Mouse (Mus musculus) E14TG2a.4 (cell line): ENCODE data around the gene Dnal4.

Experiments
- H3K27me3 ChIP-seq: 2 replicates; pipeline ENCODE4 v1.6.1; 2014; ENCODE audit warnings: low read length, control low read depth; ENCODE audit not compliant: insufficient read depth
- H3K36me3 ChIP-seq: 2 replicates; pipeline ENCODE4 v1.6.1; 2014; ENCODE audit warnings: low read length, control low read depth; ENCODE audit not compliant: insufficient read depth
- H3K4me1 ChIP-seq: replicated peaks from 2 replicates; pipeline ENCODE4 v1.6.1; 2014; ENCODE audit warnings: low read depth, low read length, control low read depth
- H3K4me3 ChIP-seq: replicated peaks from 2 replicates; pipeline ENCODE4 v1.5.1; 2014; ENCODE audit warnings: mild to moderate bottlenecking, low read length
- H3K9me3 ChIP-seq: 2 replicates; pipeline ENCODE4 v1.6.1; 2014; ENCODE audit warnings: low read length, control low read depth
- CTCF ChIP-seq: conservative IDR thresholded peaks from 2 replicates; pipeline ENCODE4 v1.5.1; 2014; ENCODE audit warnings: low read length
- NANOG ChIP-seq: IDR thresholded peaks from 2 replicates; pipeline ENCODE4 v1.6.1; 2014; ENCODE audit warnings: borderline replicate concordance, low read length, mixed read lengths
- POU5F1 ChIP-seq: IDR thresholded peaks from 2 replicates; pipeline ENCODE4 v1.6.1; 2014; ENCODE audit warnings: low read length, borderline replicate concordance

Dnal4 gene

GRCm38 (mm10) chr15:79741921-79742705, 35.5 kb downstream of the Dnal4 start, which contains the start of gene Sun2:
Gene Sun2 (minus strand): TSS chr15:79742536.
- Histone ChIP-seq H3K4me3 (peak within 1 kb of the TSS; percentile 93), H3K9me3 (no peaks in the 10 kb centered on the region), H3K27me3 (peaks cover 5% of the 10 kb centered on the region; the same call in 1 of the 2 replicates), H3K4me1 (peaks cover 58% of the 10 kb centered on the region), H3K36me3 (peaks cover 26% of the 10 kb centered on the region)
- TF ChIP-seq NANOG, result no peak
- no peak for TF ChIP-seq CTCF
- no peak for TF ChIP-seq POU5F1

- no peaks in the 10 kb centered on the region for H3K9me3 ChIP-seq
- TF ChIP-seq CTCF (no peak), POU5F1 (no peak), NANOG (no peak)
- peaks cover 5% of the 10 kb centered on the region; the same call in 1 of the 2 replicates for H3K27me3 ChIP-seq
- H3K4me3 ChIP-seq, result peak overlapping the region; percentile 93
- peaks cover 34% of the 10 kb centered on the region for H3K36me3 ChIP-seq
- H3K4me1 ChIP-seq, result peaks cover 55% of the 10 kb centered on the region
Observed at GRCm38 (mm10) chr15:79741173-79741858, 36.3 kb downstream of the Dnal4 start.

GRCm38 (mm10) chr15:79740739-79741138, 36.9 kb downstream of the Dnal4 start:
- no peaks in the 10 kb centered on the region for H3K9me3 ChIP-seq
- peaks cover 5% of the 10 kb centered on the region; the same call in 1 of the 2 replicates for H3K27me3 ChIP-seq
- H3K4me1 ChIP-seq, result peaks cover 52% of the 10 kb centered on the region
- no peak for TF ChIP-seq NANOG
- no peak for TF ChIP-seq POU5F1
- no peak for TF ChIP-seq CTCF
- H3K4me3 ChIP-seq, result no peak overlapping the region; the same call in 1 of the 2 replicates
- peaks cover 37% of the 10 kb centered on the region for H3K36me3 ChIP-seq

DNA sequence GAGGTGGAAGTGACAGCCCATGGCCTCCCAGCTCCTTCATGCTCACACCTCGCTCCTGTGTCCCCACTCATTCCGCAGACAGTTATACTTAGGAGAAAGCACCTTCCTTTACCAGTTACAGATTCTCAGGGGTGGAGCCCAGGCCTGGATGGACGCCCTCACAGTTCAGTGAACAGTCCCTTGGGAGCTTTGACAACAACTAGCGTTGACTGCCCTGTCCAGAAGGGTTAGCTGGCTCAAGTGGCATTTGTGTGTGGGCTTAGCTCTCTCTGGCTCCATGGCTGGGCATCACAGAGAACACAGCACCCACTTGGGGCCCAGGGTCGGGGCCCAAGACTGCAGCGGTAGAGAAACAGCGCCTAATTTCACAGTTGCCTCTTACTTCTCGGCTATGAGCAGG, 43.3 kb downstream of the Dnal4 start:
- no peaks in the 10 kb centered on the region for H3K27me3 ChIP-seq
- TF ChIP-seq NANOG, result no peak
- TF ChIP-seq CTCF, result no peak
- no peak for TF ChIP-seq POU5F1
- peaks cover 78% of the 10 kb centered on the region for H3K36me3 ChIP-seq
- no peaks in the 10 kb centered on the region for H3K9me3 ChIP-seq
- H3K4me1 ChIP-seq, result peaks cover 30% of the 10 kb centered on the region
- no peak overlapping the region for H3K4me3 ChIP-seq

DNA sequence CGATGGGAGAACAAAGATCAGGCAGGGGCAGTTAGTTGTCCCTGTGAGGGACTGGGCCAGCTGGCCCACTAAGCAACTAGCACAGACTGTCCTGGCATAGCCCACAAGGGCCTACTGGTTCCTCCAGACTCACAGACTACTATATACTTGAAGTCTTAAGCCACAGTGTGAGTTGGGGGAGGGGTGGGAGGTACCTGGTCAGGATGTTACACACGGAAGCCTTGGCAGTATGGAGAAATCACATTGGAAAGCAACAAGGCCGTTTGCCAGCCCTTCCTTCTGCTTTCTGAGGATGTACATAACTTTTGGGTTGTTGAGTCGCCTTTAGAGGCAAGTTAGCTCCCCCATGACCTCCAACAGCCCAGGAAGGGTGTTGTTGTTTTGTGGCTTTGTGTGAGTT, 44.0 kb downstream of the Dnal4 start:
- Histone ChIP-seq H3K9me3 (no peaks in the 10 kb centered on the region), H3K4me1 (peaks cover 23% of the 10 kb centered on the region), H3K36me3 (peaks cover 78% of the 10 kb centered on the region), H3K4me3 (no peak overlapping the region), H3K27me3 (no peaks in the 10 kb centered on the region)
- TF ChIP-seq POU5F1 (no peak), CTCF (no peak), NANOG (no peak)

DNA sequence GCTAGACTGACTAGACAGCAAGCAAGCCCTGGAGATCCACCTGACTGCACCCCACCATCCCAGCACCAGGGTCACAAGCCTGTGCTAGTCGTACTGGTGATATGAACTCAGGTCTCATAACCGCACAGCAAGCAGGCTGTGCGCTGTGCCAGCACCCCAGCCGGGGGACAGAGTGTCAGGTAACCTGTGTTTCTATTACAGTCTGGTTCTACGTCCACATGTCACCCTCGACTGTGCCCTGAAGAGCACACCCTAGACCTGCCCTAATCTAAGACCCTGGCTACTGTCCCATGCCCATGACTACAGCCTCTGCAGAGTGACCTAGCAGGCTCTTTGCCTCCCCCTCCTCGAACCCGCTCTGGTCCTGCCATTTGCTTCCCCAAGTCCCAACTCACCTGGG, 44.5 kb downstream of the Dnal4 start:
- Histone ChIP-seq H3K4me3 (no peak overlapping the region), H3K9me3 (no peaks in the 10 kb centered on the region), H3K27me3 (no peaks in the 10 kb centered on the region), H3K36me3 (peaks cover 78% of the 10 kb centered on the region), H3K4me1 (peaks cover 19% of the 10 kb centered on the region)
- TF ChIP-seq POU5F1 (no peak), CTCF (no peak), NANOG (no peak)

GRCm38 (mm10) chr15:79731554-79731953, 46.1 kb downstream of the Dnal4 start:
- no peak overlapping the region for H3K4me3 ChIP-seq
- TF ChIP-seq NANOG (no peak), POU5F1 (no peak), CTCF (no peak)
- H3K4me1 ChIP-seq, result peaks cover 21% of the 10 kb centered on the region
- peaks cover 80% of the 10 kb centered on the region for H3K36me3 ChIP-seq
- no peaks in the 10 kb centered on the region for H3K27me3 ChIP-seq
- no peaks in the 10 kb centered on the region for H3K9me3 ChIP-seq

DNA sequence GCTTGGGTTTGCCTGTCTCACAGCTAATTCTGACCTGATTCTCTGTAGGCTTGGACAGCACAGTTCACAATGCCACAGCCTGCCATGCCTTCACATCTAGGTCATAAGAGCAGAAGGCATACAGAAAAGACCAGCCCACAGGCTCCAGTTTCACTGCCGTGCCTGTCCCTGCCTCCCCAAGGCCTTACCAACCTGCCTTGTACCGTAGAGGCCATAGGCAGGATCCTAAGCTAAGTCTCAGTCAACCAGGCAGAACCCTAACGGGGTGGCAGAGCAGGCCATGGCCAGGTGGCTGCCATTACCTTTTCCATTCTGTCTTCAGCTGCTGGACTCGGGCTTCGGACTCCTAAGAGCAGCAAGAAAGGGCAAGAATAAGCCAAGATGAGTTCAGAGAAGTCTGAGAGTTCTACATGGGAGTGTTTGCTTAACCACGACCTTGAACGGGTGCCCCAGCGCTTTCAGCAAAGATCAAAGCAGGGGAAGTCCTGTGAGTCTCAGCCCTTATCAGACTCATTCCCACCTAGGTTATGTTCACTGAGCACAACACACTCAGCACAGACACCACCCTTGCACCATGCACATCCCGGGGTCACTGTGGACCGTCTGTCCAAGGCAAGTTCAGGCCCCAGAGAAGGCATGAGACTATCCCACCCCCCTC, 48.8 kb downstream of the Dnal4 start:
- Histone ChIP-seq H3K4me3 (no peak overlapping the region), H3K4me1 (peaks cover 12% of the 10 kb centered on the region; the same call in 1 of the 2 replicates), H3K36me3 (peaks cover 78% of the 10 kb centered on the region), H3K27me3 (no peaks in the 10 kb centered on the region), H3K9me3 (no peaks in the 10 kb centered on the region)
- TF ChIP-seq NANOG (no peak), POU5F1 (no peak), CTCF (no peak)
